Mouse (Mus musculus) heart, embryonic 16.5 days (tissue): ENCODE data around the gene Adtrp. TPM values are rescaled to one million over a fixed set of nuclear protein-coding genes. Genes with fewer than 3 reads are reported as not detected.

Experiments
- ATAC-seq: fragments of 200-750 bp; cut with Nextera tagmentation; replicated peaks from 2 replicates; pipeline ENCODE4 v1.8.0; 2017; ENCODE audit warnings: moderate number of reproducible peaks; ENCODE audit not compliant: insufficient read depth, low FRiP score; ENCODE audit errors: extremely low read depth
- H3K27ac ChIP-seq: fragments of 300-500 bp; sonication (generic); 2 replicates; pipeline ENCODE4 v1.5.1; 2014; ENCODE audit warnings: mild to moderate bottlenecking, low read length, control low read depth, moderate library complexity
- H3K27me3 ChIP-seq: fragments of 300-500 bp; sonication (generic); 2 replicates; pipeline ENCODE4 v1.6.1; 2014; ENCODE audit warnings: low read length, mixed read lengths; ENCODE audit not compliant: control insufficient read depth, insufficient read depth
- H3K36me3 ChIP-seq: fragments of 300-500 bp; sonication (generic); 2 replicates; pipeline ENCODE4 v1.6.1; 2014; ENCODE audit not compliant: control insufficient read depth, insufficient read depth
- H3K4me1 ChIP-seq: fragments of 300-500 bp; sonication (generic); 2 replicates; pipeline ENCODE4 v1.6.1; 2014; ENCODE audit warnings: low read length, mixed read lengths; ENCODE audit not compliant: control insufficient read depth, insufficient read depth
- H3K4me2 ChIP-seq: fragments of 300-500 bp; sonication (generic); 2 replicates; pipeline ENCODE4 v1.6.1; 2014; ENCODE audit warnings: low read depth, mild to moderate bottlenecking, control low read depth, low read length
- H3K4me3 ChIP-seq: fragments of 300-500 bp; sonication (generic); 2 replicates; pipeline ENCODE4 v1.5.1; 2014; ENCODE audit warnings: mild to moderate bottlenecking, control low read depth, low read length
- H3K9ac ChIP-seq: fragments of 300-500 bp; sonication (generic); 2 replicates; pipeline ENCODE4 v1.6.1; 2014; ENCODE audit warnings: low read length, control low read depth
- H3K9me3 ChIP-seq: fragments of 300-500 bp; sonication (generic); replicated peaks from 2 replicates; pipeline ENCODE4 v1.6.1; 2016; ENCODE audit warnings: low read length; ENCODE audit not compliant: control insufficient read depth
- WGBS: fragments of 180-500 bp; shearing (Covaris S2); extraction: QIAGEN DNeasy Blood & Tissue Kit; methylation state at CpG from one replicate; pipeline ENCODE4 v1.1.7; 2014; 5-methylcytosine and 5-hydroxymethylcytosine counted together
- polyA plus RNA-seq: library from polyadenylated mRNA; unstranded; fragments of >200 nt; fragmentation: Nextera tagmentation; extraction: Ambion mirVana; gene quantifications from 2 replicates; pipeline ENCODE4 v1.2.1, GENCODE M21; 2015

The Adtrp gene
- polyA plus RNA-seq, 1 experiment from 2014 or later = not detected

- Histone ChIP-seq H3K4me1 (no peaks in the 10 kb centered on the region), H3K27me3 (no peaks in the 10 kb centered on the region), H3K27ac (no peak overlapping the region), H3K9ac (no peak overlapping the region), H3K4me3 (no peak overlapping the region), H3K4me2 (no peak overlapping the region), H3K9me3 (no peaks in the 10 kb centered on the region), H3K36me3 (no peaks in the 10 kb centered on the region)
- WGBS = 72% methylated on average over 5 of the region's 5 CpGs
- ATAC-seq = no peak
These were observed 968 bp downstream of the Adtrp start for GRCm38 (mm10) chr13:41846516-41846915.

GRCm38 (mm10) chr13:41845013-41845412 is 2.5 kb downstream of the Adtrp start:
- no peak overlapping the region for H3K4me2 ChIP-seq
- no peaks in the 10 kb centered on the region for H3K27me3 ChIP-seq
- 68% methylated on average over 5 of the region's 5 CpGs for WGBS
- no peak overlapping the region for H3K9ac ChIP-seq
- ATAC-seq = no peak
- no peaks in the 10 kb centered on the region for H3K36me3 ChIP-seq
- no peak overlapping the region for H3K4me3 ChIP-seq
- H3K4me1 ChIP-seq = no peaks in the 10 kb centered on the region
- H3K27ac ChIP-seq = no peak overlapping the region
- no peaks in the 10 kb centered on the region for H3K9me3 ChIP-seq

- no peak overlapping the region for H3K9ac ChIP-seq
- no peak overlapping the region for H3K27ac ChIP-seq
- H3K27me3 ChIP-seq = no peaks in the 10 kb centered on the region
- ATAC-seq = no peak
- H3K36me3 ChIP-seq = no peaks in the 10 kb centered on the region
- no peaks in the 10 kb centered on the region for H3K9me3 ChIP-seq
- H3K4me3 ChIP-seq = no peak overlapping the region
- no peak overlapping the region for H3K4me2 ChIP-seq
- no peaks in the 10 kb centered on the region for H3K4me1 ChIP-seq
- WGBS = 82% methylated on average over 4 of the region's 4 CpGs
These were observed 3.4 kb downstream of the Adtrp start for GRCm38 (mm10) chr13:41844071-41844470.

GRCm38 (mm10) chr13:41833614-41834139 is 13.8 kb downstream of the Adtrp start:
- ATAC-seq = no peak
- Histone ChIP-seq H3K27me3 (no peaks in the 10 kb centered on the region), H3K36me3 (no peaks in the 10 kb centered on the region), H3K4me1 (no peaks in the 10 kb centered on the region), H3K27ac (no peak overlapping the region), H3K4me2 (no peak overlapping the region), H3K4me3 (no peak overlapping the region), H3K9ac (no peak overlapping the region), H3K9me3 (no peaks in the 10 kb centered on the region)
- WGBS = 83% methylated on average over 8 of the region's 8 CpGs

DNA sequence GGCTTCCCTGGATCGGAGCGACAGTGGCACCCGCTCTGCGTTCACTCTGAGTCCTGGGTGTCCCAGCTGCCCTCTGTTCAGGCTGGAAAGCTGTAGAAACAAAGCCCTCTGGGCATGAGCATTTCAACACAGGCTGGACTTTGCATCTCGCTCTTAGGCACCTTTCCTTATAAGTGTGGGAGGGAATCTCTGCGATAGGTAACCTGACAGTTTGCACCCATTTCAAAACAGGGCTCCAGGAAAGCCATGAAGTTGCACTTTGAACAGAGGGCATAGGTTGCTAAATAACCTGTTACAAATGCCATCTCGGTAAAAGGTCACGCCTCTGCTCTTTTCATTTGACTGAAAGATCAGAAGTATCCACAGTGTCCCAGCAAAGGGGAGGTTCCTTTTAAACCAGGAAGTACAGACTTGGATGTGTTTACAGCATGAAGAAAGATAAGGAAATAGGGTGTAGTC is 19.2 kb downstream of the Adtrp start:
- Histone ChIP-seq H3K27me3 (no peaks in the 10 kb centered on the region), H3K4me2 (no peak overlapping the region), H3K9me3 (no peaks in the 10 kb centered on the region), H3K27ac (no peak overlapping the region), H3K4me1 (no peaks in the 10 kb centered on the region), H3K9ac (no peak overlapping the region), H3K4me3 (no peak overlapping the region), H3K36me3 (no peaks in the 10 kb centered on the region)
- WGBS = 87% methylated on average over 8 of the region's 8 CpGs
- no peak for ATAC-seq

DNA sequence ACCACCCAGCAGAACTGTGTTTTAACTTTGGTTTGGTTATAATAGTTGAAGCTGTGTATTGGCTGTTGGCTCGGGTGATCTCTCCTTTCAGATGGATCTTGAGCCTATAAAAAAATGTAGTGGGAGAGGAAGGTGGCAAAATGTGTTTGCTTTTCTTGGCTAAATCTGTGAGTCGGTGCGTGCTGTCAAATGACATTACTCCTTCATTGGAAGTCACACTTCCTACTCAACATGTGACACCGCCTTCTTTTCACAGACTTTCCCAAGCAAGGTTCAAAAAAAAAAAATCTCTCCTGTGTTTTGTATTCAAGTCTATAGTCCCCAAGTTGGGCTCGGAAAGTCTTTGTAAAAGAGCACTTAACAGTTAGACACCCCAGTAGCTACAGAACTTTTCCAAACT is 19.9 kb downstream of the Adtrp start:
- Histone ChIP-seq H3K4me2 (no peak overlapping the region), H3K27me3 (no peaks in the 10 kb centered on the region), H3K9me3 (no peaks in the 10 kb centered on the region), H3K27ac (no peak overlapping the region), H3K36me3 (no peaks in the 10 kb centered on the region), H3K4me3 (no peak overlapping the region), H3K4me1 (no peaks in the 10 kb centered on the region), H3K9ac (no peak overlapping the region)
- ATAC-seq = no peak
- WGBS = 73% methylated on average over 5 of the region's 5 CpGs

- no peak overlapping the region for H3K4me3 ChIP-seq
- no peak overlapping the region for H3K4me2 ChIP-seq
- no peaks in the 10 kb centered on the region for H3K36me3 ChIP-seq
- no peaks in the 10 kb centered on the region for H3K9me3 ChIP-seq
- H3K27me3 ChIP-seq = no peaks in the 10 kb centered on the region
- no peaks in the 10 kb centered on the region for H3K4me1 ChIP-seq
- no peak overlapping the region for H3K9ac ChIP-seq
- no peak for ATAC-seq
- WGBS = 66% methylated on average over 11 of the region's 11 CpGs
- no peak overlapping the region for H3K27ac ChIP-seq
These were observed 22.0 kb downstream of the Adtrp start for GRCm38 (mm10) chr13:41825379-41825966.

- Histone ChIP-seq H3K4me1 (no peaks in the 10 kb centered on the region), H3K4me2 (no peak overlapping the region), H3K9ac (no peak overlapping the region), H3K27ac (no peak overlapping the region), H3K27me3 (no peaks in the 10 kb centered on the region), H3K36me3 (no peaks in the 10 kb centered on the region), H3K9me3 (no peaks in the 10 kb centered on the region), H3K4me3 (no peak overlapping the region)
- no peak for ATAC-seq
- 37% methylated on average over 3 of the region's 3 CpGs for WGBS
These were observed 24.4 kb downstream of the Adtrp start for GRCm38 (mm10) chr13:41823077-41823476.

DNA sequence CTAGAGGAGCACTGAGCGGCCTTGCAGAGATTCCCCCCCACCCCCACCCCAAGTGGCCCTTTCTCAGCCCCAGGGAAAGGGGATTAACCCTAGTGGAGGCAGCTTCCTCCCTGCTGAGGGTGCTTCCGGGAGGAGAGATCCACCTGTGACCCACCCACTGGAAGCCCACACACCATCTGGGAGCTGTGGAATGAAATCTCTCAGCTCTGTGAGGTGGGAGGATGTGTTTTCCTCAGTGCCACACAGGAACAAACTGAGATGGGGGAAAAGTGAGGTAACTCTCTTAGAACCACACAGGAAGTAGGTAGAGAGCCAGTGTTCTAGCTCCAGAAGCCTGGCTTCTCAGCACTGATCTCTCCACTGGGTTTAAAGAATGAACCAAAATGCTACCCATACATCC is 24.9 kb downstream of the Adtrp start:
- Histone ChIP-seq H3K9me3 (no peaks in the 10 kb centered on the region), H3K36me3 (no peaks in the 10 kb centered on the region), H3K4me1 (no peaks in the 10 kb centered on the region), H3K27me3 (no peaks in the 10 kb centered on the region), H3K4me2 (no peak overlapping the region), H3K9ac (no peak overlapping the region), H3K4me3 (no peak overlapping the region), H3K27ac (no peak overlapping the region)
- no peak for ATAC-seq
- WGBS = 39% methylated on average over 2 of the region's 2 CpGs
